Mouse (Mus musculus) megakaryocyte-erythroid progenitor cell, adult 5-6 weeks (primary cell): Measurements from ENCODE around the gene Arhgef25. TPM values are rescaled to one million over a fixed set of nuclear protein-coding genes. Genes with fewer than 3 reads are reported as not detected.

Experiments
- ATAC-seq: replicated peaks from 2 replicates; pipeline ENCODE4 v1.8.0; 2016; ENCODE audit warnings: mild to moderate bottlenecking, inconsistent platforms; ENCODE audit not compliant: severe bottlenecking, poor library complexity, low FRiP score, low TSS enrichment
- total RNA-seq, 2 experiments: library from RNA; stranded (forward) in 1 of 2; stranded (reverse) in 1 of 2; fragments of 200-1000, 215-1000 nt in 1 of 2; fragments of >200 nt in 1 of 2; fragmentation: Nextera tagmentation in 1 of 2; gene quantifications; 2 replicates each; pipeline ENCODE4 v1.2.3; 2014 to 2017

The Arhgef25 gene
- total RNA-seq, 2 experiments from 2014 or later: 35.4 to 46.0 TPM

DNA sequence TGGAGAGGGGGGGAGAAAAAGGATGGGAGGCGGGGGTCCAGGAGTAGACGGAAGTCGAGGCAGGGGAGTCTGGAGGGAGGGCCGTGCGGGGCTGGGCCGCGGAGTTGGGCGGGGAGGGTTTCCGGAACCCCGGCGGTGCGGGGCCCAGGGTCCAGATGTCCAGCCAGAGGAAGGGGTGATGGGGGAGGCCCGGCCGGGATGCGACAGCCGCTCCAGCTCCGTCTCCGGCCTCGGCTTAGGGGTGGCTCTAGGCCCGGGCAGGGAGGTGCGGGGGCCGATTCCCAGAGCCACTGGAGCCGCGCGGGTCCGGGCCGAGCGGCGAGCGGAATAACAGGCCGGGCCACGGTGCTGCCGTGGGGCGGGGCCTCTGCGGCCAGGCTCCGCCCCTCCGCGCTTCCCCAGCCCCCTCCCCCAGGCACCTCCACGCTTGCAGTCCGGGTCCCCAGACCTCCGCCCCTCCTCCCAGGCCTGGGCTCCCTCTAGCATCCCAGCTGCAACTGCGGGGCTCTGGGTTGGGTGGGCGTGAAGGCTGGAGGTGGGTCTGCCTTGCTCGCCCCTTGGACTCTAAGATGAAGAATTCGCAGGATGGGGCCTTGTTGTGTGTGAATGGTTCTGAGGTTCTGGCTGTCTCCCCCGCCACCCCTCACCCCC lies 1.3 kb downstream of the Arhgef25 start:
- ATAC-seq: 0 out of 2 replicates have a peak, but pooled peaks have one; percentile 2

DNA sequence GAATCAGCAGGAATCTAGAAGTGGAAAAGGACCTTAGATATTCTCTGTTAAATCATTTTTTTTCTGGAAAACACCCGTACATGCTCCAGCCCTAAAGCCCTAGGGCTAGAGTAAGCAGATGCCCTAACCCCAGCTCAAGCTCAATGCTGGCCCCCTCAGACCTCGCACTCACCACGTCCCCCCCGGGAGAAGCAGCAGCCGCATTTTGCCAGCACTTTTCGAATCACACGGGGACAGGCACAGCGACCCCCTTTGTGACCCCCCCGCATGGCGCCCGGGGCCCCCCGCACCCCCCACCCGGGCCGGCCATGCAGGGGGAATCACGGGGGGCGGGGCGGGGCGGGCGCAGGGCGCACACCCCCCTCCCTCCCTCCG lies 1.8 kb downstream of the Arhgef25 start:
- ATAC-seq: no peak

DNA sequence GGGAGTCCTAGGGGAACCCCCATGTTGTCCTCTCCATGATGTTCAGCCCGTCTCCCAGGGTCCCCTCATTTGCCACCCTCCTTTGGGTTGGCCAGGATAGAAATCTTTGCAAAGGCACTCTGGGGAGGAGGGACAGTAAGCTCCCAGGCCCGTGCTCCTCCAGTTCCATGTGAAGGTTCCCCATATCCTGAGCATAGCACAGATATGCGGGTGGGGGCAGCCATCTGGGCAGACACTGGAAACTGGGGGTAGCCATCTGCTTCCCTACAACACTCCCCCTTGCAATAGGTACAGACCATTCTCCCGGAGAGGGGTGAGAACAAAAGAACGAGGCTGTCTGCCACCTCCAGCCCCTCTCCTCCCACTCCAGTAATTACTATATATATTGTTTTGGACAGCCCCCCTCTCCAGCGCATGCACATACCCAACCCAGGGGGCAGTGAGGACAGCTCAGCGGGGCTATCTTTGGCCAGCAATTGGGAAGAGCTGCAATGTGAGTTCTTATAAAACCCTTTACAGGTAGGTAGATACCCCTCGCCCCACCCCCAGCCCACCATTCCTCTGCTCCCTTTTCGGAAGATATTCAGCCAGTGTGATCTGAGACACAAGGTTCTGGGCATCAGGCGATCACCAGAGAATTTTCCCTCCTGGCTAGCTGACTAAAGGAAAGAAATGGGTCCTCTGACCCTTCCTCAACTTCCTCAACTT lies 2.4 kb downstream of the Arhgef25 start:
- ATAC-seq: no peak

DNA sequence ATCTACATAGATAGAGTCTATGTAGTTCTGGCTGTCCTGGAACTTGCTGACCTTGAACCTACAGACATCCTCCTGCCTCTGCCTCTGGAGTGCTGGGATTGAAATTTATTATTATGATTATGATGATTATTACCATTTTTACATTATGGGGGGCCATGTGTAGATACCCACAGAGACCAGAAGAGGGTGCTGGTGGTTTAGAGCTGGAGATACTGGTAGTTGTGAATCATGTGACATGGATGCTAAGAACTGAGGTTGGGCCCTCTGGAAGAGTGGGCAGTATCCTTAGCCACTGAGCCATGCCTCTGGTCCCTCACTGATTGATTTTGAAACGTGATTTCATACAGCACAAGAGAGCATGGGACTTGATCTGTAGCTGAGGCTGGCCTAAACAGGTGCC lies 3.4 kb downstream of the Arhgef25 start:
- ATAC-seq: no peak

DNA sequence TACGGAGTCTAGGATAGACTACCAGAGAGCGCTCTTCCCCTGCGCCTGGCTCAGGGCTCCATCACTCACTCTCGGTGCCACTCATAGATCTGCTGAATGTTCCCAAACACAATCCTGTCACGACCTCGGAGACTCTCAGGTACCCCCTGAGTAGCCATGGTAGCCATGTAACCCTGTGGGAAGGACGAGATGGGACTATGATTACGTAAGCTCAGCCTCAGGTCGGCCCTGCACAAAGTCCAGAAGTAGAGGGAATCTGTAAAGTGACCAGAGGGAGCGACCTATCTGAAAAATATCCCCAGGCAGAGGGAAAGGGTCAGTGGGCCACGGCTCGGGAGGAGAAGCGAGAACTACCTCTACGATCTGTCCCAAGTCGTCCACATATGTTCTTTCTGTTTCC lies 4.4 kb downstream of the Arhgef25 start:
- ATAC-seq: no peak

DNA sequence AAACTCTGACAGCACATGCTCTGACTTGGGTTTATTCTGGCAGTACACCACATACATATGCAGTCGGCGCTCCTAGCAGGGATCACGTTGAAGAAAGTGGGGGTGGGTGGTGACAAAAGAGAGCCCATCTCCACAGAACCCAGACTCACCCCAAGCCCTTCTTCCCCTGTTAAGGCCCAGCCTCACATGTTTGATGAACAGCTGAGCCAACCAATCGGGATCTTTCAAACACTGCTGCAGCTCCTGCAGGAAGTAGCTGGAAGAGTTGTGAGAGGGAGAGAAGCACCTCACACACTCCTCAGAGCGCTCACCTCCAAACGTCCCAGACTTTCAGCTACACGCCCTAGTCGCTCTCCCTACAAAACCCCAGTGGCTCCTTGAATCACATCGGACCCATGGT lies 4.8 kb downstream of the Arhgef25 start:
- no peak for ATAC-seq

DNA sequence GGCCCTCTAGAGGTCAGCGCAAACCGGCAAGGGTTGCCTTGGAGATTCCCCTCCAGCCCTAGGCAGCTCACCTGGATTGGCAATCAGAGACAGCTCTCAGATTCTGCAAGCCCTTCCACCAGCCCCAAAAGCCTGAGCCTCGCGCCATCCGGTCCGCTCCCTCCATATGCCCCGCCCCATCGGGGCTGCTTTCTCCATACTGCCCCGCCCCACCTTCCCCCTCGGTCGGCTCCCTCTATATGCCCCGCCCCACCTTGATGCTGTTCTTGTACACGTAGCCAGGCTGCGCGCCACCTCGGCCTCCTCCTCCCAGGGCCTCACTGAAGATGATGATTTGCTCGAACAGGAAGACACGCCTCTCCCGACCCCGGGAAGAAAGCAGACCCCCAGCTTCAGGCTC lies 6.1 kb downstream of the Arhgef25 start:
- 0 out of 2 replicates have a peak, but pooled peaks have one; percentile 19 for ATAC-seq

DNA sequence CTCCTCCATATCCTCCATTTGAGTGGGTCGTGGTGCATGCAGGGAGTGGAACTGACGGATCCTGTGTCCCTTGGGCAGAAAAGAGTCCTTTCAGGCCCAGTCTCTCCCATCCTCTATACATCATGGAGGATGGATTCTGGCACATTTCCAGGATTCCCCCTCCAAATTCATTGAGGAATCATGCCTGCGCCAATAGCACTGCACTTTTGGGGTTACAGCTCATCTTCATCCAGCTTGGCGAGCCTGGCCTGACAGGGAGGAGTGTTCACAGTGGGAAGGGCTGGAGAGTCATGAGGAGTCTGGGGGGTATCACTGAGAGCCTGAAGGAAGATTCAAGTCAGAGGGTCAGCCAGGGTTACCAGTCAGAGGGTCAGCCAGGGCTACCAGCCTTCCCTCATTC lies 7.3 kb downstream of the Arhgef25 start:
- no peak for ATAC-seq

DNA sequence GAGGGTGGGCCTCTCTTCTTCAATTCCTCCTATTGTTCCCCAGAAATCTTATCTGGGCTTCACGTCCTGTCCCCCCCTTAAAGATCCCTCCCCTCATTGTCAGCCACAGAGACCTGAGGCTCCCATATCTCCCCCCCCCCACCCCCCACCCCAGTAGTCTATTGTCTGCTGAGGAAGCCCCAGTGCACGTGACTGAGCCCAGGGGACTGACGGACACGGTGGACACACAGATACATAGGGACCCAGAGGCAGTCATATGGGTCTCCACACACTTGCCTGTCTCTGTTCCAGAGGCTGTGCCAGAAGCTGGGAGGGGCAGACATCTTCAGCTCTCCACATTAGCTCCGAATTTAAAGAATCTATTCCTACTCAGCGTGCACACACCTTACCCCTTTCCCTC lies 8.3 kb downstream of the Arhgef25 start:
- no peak for ATAC-seq

DNA sequence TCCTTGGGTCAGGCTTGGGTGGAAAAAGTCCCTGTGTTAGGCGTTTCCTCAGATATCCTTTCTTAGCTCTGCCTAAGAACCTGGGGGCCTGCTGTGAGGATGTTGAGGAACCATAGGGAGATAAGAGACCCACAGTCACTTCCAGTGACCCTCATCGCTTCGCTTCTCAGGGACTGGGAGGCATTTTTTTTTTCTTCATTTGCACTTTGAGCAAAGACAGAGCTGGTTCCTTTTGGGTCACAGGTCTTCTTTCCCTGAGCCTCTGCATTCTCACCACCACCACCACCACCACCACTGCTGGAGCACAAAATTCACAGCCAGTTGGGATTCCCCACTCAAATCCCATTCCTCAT lies 9.2 kb downstream of the Arhgef25 start:
- no peak for ATAC-seq

DNA sequence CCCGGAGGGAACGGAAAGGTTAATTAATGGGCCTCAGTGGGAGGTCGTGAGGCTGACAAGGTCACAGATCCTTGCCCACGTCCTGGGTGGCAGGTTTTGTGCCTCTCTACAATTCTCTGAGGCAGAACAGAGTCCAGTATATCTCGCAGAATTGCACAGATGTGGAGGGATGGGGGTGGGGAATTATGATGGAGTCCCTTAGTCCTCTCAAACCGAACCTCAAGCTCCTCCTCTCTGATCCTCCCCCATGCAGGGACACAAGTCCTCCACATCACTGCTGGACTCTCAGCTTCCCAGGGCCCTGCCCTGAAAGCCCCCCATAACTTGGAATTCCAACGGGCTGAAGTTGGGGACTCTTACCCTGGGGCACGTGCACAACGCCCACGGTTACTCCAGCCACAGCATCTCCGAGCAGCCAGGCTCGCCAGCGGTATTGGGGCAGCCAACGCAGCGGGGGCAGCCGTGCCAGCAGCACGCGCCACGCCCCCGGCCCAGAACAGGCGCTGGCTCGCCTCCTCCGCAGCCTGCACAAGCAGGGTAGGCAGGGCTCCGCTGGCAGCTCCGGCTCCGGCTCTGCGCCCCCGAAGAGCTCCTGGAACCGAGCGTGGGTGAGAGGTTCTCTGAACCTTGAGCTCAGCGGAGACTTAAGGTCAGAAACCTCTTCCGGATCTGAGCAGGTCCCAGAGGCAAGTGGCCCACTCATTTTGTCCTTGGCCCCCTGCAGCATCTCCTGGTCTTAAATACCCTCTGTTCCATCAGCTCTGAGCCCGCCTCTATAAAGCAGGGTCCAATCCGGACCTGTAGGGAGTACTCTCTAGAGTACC lies 9.8 kb downstream of the Arhgef25 start, which contains the start of gene Slc26a10:
Gene Slc26a10 (minus strand): TSS at position 775 of the 824 bp plus-strand sequence.
- ATAC-seq: no peak

DNA sequence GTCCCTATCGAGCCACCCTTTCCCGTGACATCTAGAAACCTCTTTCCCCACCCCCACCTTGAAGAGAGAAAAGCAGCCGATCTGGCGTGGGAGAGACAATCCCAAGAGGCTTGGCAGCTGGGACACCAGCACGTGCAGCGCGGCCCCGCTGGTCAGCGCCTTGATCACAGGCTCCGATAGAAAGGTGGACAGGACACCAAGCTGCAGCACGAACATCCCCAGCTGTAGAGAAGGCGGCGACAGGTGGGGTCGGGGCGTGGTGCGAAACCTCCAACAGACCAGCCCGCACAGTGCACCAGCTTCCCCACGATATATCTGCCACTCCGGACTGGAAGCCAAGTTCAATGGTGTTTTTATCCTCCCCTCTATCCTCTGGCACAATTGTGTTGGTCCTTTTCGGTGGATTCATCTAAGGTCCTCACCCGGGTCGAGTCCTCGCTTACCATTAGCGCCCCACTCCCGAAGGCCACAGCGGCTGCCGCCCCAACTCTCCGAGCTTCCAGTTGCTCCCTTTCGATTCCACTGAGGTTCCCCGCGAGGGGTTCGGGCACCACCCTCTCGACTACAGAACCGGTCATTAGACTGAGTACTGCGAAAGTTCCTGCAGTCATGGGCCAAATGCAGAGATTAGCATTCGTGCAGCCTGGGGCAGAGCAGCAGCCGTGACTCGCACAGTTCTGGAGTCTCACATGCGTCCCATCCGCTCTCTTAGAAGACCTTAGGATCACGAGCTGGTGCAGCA lies 11.4 kb downstream of the Arhgef25 start:
- peak; percentile 16; the same call in 1 of the 2 replicates for ATAC-seq

DNA sequence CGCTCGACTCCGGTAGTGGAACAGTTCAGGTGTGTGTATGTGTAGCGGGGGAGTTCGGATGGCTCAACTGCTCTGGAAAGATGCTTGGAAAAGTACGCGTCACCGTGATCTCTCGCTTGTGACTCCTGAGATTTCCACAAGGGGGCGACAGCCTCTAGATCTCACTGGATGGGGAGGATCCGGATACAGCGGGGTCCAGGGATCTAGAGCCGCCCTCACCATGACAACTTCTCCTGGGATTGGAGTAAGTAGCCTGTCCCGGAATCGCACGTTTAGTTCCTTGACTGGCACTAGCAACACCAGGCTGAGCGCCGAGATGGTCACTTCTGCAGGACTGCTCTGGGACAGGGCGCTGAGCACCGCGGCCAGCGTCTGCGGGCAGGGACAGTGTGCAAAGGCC lies 12.2 kb downstream of the Arhgef25 start:
- ATAC-seq: peak; percentile 59

DNA sequence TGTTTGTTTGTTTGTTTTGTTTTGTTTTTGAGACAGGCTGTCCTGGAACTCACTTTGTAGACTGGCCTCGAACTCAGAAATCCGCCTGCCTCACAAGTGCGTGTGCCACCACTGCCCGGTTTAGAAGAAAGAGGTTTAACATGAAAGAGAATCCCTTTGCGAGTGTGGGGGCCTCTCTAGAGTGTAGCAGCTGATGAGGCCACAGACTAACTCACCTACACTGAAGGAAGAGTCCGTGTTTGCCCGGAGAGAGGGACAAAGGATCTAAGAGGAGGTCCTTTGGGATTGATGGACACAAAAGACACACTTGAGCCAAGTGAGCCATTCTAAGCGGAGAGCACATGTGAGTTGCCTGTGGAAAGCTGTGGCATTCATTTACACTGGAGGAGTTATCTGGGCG lies 12.6 kb downstream of the Arhgef25 start:
- ATAC-seq: no peak

DNA sequence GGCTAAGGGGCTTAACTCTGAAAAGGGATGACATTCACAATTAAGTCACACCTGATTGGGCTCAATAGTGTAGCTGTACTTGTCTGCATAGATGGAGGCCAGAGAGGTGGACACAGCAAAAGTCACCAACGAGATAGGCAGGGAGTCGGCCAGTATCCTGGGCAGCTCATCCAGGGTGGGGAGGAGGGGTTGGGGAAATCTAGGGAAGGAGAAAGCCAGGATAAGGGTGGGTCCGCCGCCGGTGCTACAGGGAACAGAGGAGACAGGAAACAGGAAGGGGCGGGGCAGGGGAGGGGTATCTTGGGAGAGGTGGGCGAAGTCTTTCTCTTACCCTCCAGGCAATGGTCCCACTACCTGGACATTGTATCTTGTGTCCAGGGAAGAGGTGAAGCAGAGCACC lies 13.1 kb downstream of the Arhgef25 start:
- ATAC-seq: no peak

DNA sequence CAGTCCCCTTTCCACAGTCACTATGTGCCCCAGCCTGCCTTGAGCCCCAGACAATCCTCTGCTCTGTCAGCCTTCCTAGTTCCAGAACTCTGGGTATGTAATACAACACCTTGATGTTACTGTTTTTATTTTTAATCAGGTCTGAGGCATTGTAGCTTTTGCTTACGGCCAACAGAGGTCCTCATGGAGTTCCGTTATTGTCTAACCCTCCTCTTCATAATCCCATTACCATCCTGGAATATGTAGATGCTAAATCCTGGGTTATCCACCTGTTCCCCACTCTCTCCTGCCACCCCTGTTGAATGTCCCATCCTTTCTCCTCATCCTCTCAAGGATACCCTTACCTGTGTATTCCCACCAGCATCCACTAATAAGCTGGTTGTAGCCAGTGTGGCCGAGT lies 13.7 kb downstream of the Arhgef25 start:
- ATAC-seq: no peak

DNA sequence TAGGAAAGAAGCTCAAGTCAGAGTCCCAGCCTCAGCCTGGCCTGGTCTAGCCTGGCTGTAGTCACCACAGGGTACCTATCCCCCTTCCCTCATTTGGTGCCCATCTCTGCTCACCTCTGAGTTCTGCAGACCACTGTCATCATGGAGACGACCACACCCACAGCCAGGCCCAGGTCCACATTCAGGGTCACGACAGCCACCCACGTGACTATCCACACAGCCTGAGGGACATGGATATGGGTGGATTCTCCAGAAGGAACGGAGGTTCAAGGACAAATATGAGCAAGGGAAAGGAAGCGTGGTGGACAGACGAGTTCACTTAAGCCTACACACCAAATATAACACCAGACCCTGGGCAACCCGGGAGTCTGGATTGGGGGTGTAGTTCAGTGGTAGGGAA lies 15.7 kb downstream of the Arhgef25 start:
- ATAC-seq: no peak

DNA sequence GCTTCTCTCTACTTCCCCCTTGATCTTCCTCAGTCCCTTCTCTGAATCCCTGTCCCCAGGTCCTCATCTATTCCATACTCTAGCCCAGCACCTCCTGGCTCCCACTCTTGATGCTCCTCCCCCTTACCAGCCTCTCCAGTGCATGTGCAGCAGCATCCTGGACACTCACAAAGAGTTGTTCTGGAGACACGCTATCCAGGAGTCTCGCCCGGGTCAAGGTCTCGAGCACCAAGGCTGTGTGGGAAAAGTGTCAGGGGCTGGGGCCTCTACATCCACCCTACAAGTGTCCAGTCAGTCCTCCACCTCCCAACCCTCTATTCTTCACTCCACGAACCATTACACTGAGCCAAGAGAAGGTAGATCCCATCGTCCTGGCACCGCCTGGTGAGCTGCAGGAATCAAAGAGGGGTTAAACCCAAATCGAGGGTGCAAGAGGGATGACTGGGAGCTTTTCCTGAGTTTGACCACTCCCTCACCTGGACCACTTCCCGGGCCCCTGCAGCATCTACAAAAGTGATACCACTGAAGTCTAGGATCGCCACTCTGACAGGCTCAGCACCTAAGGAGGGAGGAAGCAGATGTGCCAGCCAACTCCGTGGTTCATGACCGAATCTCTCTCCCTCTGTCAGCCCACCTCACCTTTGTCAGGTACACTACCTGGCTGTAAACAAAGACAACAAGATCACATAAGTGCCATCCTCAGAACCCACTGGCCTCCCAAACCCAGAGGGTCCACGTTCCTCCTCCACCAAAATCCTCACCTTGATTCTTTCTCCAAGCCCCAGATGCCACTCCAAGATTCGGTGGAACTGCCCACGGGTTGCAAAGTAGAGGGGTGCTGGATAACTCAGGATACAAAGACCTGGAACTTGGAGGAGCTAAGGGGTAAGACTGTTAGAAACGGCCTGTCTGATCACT lies 16.5 kb downstream of the Arhgef25 start:
- no peak for ATAC-seq
